Mouse (Mus musculus) liver, embryonic 14.5 days (tissue): ENCODE measurements around the gene Zfp451.

Experiments used
- CTCF ChIP-seq: IDR thresholded peaks from 2 replicates; pipeline ENCODE4 v1.5.1; 2016; ENCODE audit warnings: antibody characterized with exemption, low read depth, control low read depth
- EP300 ChIP-seq: IDR thresholded peaks from 2 replicates; pipeline ENCODE4 v1.6.1; 2016; ENCODE audit warnings: antibody characterized with exemption, low read depth

DNA sequence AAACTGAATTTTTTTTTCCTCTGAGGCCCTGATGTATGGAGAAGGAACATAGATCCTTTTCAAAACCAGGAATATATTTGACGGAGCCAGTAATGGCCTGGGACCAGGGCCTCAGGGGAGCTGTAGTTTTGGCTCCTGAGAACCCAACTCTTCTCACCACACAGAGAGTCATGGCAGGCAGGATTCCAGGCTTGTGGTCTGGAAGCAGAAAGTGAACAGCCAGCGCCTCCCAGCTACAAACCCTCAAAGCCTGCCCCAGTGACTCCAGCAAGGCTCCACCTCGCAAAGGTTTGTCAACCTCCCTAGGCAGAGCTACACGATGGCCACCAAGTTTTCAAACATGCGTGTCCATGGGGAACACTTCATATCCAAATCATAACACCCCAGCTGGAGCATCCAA is 102.4 kb downstream of the Zfp451 start:
- TF ChIP-seq CTCF (no peak), EP300 (no peak)
